Mouse (Mus musculus): Measurements from ENCODE around the gene Dmrtc2.
A peak's percentile ranks its signal among the peaks of the same experiment; 100 is the strongest.

Gene Dmrtc2

DNA sequence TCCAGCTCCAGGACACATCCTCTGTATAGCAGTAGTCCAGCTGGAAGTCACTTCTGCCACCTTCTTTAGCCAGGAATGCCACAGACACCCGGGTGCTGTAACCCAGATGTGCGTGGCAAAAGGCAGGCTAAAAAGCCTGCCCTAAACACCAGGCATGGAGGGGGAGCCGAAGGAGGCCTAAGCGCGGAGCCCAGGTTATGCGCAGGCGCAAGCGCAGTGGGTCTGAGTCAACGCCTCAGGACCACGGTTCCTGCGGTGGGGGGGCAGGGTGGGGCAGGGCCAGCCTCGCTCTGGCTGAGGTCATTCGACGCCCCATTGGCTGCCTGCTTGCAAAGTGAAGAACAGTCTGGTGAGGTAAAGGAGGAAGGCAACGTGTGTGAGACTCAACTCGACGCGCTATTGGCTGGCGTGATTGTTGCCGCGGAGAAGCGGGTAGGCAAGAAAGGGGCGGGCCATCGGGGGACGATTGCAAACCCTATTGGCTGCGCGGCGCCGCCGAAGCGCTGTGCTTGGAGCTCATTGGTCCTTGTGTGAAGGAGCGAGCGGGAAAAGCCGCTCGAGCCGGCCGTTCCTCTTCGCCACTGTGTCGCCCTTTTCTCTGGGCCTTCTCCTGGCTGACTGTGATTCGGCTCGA lies at the start of gene Dmrtc2, which contains the start of gene Lypd4:
Gene Dmrtc2 (plus strand): TSS at position 526 of the 634 bp plus-strand sequence.
Gene Lypd4 (minus strand): TSS at position 410 of the 634 bp plus-strand sequence.
- TF ChIP-seq GATA4 (IDR thresholded peaks at IDR 0.05; ENCODE audit: insufficient replicate concordance, low read length) = no peak

DNA sequence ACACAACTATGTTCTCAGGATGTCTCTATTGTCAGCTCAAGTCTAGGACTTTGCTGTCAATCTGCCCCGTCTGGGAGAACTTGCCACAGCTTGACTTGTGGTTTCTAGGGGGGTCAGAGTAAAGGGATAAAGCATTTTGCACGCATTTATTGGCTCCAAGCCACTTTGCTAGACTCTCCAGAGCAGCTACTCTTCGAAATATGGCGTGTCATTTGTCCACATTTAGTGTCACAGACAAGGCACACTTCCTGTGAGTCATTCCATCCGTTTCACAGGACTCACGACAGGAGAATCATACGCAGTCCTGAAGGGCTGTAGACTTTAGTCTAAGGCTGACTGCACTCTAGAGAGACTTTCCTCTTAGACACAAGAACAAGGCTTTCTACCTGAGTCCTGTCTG lies 45.4 kb upstream of the Dmrtc2 start:
- no peak for TF ChIP-seq GATA4 (IDR thresholded peaks at IDR 0.05; ENCODE audit: insufficient replicate concordance, low read length)

DNA sequence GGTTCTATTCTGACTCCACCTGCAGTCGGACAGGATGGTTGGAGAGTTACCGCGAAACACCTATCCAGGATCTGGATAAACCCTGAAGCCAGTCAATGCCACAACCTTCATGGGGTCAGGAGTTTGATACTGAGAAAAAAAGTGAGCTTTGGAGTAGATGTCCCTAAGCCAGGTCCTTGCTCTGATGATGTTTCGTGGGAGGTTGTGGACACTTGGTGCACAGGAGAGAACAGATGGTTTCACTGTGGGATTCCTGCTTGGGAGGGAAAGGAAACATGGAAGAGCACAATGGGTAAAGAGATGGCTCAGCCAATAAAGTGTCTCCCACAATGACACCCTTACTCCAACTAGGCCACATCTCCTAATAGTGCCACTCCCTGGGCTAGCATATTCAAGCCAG lies 42.7 kb upstream of the Dmrtc2 start:
- TF ChIP-seq GATA4 (IDR thresholded peaks at IDR 0.05; ENCODE audit: insufficient replicate concordance, low read length) = no peak

DNA sequence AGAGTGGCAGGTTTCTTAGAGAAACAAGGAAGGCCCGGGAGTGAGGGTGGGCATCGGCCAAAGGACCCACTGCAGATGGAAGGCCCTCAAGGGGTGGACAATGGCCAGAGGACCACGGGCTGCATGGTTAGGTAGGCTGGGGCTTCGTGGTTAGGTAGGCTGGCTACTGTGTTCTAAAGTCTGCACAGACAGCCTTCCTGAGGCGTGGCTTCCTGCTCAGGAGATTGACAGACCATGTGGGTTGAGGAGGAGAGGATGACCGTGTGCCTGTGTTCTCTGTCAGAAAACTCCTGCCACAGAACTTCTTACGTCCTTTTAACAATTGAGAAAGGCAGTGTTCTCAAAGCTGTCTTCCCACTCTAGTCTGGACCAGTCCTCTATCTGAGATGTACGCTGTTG lies 30.4 kb upstream of the Dmrtc2 start:
- no peak for TF ChIP-seq GATA4 (IDR thresholded peaks at IDR 0.05; ENCODE audit: insufficient replicate concordance, low read length)

DNA sequence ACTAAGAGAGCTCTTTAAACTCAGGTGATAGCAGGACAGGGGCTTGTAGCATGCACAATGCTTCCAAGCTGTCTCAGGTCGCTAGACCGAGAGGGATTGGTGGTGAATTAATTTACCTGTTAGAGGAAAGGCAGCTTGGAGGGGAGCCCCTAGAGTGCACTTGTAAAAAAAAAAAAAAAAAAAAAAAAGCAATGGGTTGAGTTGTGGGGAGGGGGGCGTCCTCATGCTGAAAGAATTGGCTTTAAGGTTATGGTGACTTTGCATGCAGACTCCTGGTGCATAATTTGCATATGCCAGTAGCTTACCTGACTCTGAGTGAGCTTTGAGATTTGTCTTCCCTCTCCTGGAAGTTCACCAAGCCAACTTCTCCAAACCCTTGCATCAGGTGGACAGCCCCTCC lies 29.5 kb upstream of the Dmrtc2 start:
- TF ChIP-seq GATA4 (IDR thresholded peaks at IDR 0.05; ENCODE audit: insufficient replicate concordance, low read length) = no peak

DNA sequence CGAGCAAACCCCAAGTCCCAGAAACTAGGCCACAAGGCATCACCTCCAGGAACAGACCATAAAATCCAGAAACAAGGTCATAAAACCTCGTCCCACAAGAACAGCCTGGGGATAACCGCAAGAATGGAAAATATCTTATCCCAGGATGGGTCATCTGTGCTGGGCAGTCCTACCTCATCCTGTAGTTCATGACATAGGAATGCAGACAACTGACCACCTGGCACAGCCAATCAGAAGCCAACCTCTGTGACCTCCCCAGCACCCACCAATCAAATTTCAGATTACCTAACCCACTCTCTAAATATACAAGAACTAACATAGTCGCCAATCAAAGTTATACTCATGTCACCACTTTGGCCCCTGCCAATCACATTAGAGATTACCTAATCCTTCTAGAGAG lies 28.8 kb upstream of the Dmrtc2 start:
- no peak for TF ChIP-seq GATA4 (IDR thresholded peaks at IDR 0.05; ENCODE audit: insufficient replicate concordance, low read length)

DNA sequence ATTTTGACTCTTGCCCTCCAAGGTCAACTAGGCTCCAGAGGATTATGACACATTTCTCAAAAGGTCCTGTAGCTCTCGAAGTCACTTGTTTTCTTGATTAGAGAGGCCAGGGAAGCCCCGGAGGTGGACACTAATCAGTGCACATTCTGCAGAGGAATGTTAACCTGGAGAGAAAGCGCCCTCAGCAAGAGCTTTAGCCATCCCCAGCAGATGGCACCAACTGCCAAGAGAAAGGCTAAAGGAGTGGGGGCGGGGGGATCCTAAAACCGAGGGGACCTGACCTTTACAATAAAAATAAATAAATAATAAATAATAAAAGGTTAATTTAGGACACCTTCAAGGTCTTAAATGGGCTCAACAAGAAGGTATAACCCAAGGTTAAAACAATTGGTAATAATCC lies 25.7 kb upstream of the Dmrtc2 start:
- TF ChIP-seq GATA4 (IDR thresholded peaks at IDR 0.05; ENCODE audit: insufficient replicate concordance, low read length) = no peak

DNA sequence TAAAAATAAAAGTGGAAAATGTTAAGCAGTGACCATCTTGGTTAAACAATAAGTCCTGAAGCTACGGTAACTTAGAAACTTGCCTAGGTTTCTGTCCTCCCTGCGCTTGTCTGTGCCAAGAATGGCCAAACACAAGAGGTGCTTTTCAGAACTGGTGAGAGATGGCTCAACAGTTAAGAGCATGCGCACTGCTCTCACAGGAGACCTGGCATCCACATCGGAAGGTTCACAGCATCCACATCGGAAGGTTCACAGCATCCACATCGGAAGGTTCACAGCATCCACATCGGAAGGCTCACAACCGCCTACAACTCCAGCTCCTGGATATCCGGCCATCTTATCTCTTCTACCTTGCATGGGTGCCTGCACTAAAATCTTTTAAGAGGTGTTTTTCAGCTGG lies 24.7 kb upstream of the Dmrtc2 start:
- no peak for TF ChIP-seq GATA4 (IDR thresholded peaks at IDR 0.05; ENCODE audit: insufficient replicate concordance, low read length)

DNA sequence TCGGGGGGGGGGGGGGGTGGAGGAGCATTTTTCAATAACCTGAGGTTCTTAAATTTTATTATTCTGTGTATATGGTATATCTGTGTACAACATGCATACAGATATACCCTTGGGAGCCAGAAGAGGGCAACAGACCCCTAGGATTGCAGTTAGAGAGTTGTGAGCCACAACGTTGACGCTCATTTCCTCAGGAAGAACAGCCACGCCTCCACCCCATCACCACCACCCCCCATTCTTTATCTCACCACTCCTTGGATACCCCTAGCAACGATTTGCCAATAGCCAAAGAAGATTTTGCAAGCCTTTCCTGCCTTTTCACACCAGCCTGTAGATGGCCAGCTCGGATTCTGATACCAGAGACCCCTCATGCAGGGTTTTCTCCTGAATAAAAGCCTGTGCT lies 24.1 kb upstream of the Dmrtc2 start:
- no peak for TF ChIP-seq GATA4 (IDR thresholded peaks at IDR 0.05; ENCODE audit: insufficient replicate concordance, low read length)

DNA sequence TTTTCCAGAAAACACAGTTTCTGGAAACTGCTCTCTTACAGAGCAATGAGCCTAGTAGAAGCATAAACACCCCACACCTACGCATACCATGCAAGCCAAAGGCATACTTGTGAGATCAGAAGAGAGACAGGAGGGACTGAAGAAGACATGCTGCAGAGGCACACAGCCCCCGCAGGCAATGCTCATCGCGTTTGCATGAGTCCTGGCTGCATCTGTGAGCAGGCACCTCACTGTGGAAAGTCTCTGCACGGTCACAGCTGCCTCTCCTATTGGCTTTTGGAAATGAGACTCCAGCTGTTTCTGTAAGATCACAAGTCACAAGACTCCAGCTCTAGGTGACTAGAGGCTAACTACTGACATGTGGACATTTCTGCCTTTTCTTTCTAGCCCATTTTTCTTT lies 19.7 kb upstream of the Dmrtc2 start:
- TF ChIP-seq GATA4 (IDR thresholded peaks at IDR 0.05; ENCODE audit: insufficient replicate concordance, low read length) = no peak

DNA sequence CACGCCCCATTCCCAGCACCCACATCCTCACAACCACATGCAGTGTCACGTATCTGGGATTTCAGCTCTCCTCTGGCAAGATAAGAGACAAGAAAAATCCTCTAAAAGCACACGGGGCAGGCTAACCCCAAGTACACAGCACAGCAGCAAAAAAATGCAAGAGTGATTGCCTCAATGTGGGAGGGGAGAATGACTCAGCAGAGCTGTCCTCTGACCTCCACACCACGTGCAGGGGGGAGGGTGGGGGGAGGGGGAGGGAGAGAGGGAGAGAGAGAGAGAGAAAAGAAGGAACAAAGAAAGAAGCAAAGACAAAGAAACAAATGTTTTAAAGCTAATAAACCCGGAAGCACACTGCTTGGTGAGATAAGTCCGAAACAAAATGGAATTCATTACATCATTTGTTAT lies 19.0 kb upstream of the Dmrtc2 start:
- TF ChIP-seq GATA4 (IDR thresholded peaks at IDR 0.05; ENCODE audit: insufficient replicate concordance, low read length) = peak; percentile 38; the same call in 1 of the 2 replicates

DNA sequence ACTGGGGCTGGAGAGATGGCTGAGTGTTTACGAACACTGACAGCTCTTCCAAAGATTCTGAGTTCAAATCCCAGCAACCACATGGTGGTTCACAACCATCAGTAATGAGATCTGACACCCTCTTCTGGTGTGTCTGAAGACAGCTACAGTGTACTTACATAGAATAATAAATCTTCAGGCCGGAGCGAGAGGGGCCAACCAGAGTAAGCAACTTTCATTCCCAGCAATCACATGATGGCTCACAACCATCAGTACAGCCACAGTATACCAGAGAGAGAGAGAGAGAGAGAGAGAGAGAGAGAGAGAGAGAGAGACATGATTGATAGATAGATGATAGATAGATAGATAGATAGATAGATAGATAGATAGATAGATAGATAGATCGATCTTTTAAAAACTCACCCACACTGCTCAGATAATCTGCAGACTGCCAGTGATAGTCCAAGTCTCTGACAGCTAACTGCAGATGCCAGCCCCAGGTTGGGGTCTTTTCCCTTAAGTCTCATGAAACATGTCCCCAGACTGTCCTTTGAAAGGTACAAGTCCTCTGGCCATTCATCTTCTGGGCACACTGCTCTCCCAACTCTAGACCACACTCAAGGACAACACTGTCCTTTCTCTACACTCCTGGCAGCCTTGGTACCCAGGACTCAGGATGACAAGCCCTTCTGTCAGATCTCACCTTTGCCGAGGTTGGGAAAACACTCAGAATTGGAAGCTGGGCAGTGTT lies 18.1 kb upstream of the Dmrtc2 start:
- no peak for TF ChIP-seq GATA4 (IDR thresholded peaks at IDR 0.05; ENCODE audit: insufficient replicate concordance, low read length)

DNA sequence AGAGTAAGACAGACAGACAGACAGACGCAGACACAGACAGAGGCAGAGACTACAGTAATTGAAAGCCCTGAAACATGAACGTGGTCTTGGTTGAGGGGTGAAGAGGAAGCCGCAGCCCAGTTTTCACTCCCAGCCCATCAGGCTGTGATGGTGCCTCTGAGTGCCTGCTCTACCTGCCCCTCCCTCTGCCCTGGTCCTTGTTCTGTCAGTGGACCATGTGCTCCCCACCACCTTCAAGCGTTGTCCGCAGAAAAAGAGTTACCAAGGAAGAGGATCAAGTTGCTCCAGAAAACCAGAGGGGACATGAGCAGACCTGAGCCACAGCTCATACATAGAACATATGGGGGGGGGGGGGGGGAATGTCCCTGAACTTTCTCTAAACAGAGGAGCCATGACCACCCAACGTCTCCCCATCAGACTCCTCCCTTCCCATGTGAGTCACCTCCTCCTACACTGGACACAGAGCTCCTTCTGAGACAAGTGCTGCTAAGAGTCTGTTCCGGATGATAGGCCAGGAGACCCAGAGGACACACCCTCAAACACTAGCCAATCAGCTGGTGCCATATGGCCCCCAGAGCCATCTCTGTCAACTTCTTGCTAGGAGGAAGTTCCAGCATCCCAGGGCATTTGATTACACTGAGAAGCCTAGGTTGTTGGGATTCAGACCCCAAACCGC lies 17.2 kb upstream of the Dmrtc2 start:
- TF ChIP-seq GATA4 (IDR thresholded peaks at IDR 0.05; ENCODE audit: insufficient replicate concordance, low read length) = no peak

DNA sequence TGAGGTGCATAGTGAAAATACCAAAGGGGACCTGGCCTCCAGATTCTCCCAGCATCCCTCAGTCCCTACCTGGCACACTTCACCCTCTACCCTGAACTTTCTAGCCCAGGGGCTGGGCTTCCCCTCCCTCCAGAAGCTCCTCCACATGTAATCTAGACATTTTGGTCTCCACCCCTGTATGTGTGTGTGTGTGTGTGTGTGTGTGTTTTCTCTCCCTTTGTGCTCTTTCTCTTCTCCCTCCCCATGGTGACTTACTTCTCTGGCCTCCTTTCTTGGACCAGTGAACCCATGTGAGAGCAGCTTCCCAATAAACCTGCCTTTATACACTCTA lies 16.7 kb upstream of the Dmrtc2 start:
- no peak for TF ChIP-seq GATA4 (IDR thresholded peaks at IDR 0.05; ENCODE audit: insufficient replicate concordance, low read length)

DNA sequence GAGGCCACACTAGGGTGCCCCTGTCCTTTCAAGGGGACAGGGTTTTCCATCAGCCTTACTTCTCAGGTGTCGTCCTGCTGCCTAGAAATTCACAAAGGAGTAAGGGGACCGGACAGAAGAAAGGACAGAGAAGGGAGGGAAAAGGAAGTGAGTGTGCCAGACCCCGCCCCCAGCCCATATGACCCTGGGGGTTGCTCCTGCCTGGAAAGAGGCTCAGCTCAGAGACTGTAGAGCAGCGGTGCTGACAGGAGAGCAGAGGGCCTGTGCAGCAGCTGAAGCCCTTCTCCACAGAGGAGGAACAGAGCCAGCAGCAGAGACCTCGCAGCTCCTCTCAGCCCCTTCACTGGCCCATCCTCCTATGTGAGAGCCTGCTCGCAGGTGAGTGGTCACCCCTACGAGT lies 16.2 kb upstream of the Dmrtc2 start:
- TF ChIP-seq GATA4 (IDR thresholded peaks at IDR 0.05; ENCODE audit: insufficient replicate concordance, low read length) = no peak

DNA sequence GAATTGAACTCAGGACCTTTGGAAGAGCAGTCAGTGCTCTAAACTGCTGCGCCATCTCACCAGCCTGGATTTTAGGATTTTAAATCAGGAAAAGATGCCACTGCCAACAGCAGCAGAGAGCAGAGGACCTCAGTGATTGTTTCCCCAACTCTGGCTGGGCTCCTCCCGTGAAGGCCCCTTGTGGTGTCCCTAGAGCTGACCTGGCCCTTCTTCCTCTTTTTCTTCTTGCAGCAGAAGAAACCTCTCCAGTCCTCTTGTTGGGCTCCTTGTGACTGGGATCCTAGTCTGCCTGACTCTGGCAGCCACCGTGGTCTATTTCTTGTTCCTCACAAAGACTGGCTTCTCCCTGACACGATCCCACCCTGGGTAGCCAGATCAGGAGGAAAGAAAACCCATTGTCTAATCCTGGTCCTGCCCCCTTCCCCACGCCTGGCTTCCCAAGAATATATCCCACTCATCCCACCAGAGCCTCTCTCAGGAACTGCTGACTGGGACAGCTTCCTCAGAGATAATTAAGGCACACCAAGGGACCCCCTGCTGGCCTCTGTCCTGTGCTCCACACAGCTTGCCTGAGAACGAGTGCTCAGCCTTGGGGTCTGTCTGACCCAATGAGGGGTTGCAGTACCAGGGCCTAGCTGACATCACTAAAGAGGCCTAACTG lies 13.3 kb upstream of the Dmrtc2 start:
- TF ChIP-seq GATA4 (IDR thresholded peaks at IDR 0.05; ENCODE audit: insufficient replicate concordance, low read length) = no peak

All from liver, adult (tissue).